24 mouse cellular contexts compared by ENCODE assay signal in the genomic region with DNA sequence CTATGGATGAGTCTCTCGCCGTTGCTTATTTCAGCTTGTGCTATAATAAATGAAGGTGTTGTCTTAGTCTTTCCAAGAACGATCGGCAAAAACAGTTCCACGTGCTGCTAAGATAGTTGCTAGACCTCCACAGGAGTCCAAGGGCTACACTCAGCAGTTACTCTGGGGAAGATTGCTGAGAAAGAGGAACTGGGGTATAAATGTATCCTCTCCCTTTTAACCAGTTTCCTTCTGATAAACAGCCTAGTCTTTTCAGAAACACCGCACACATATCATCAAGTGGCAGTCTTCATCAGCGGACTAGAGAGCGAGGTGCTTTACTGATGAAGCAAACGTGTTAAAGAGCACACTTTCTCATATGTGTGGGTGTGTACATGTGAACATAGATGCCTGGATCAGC. TPM values are rescaled to one million over a fixed set of nuclear protein-coding genes. Genes with fewer than 3 reads are reported as not detected.
DNase-seq lines count a peak whose midpoint lies in the region; ATAC-seq and TF ChIP-seq lines count a peak whose summit lies in the region.
"Had no signal": no experiment of that assay in that cellular context is flagged by ENCODE, and none has a peak within 500 bp of the region (broad histone marks: within the 10 kb centered on the region; RNA-seq: fewer than 3 reads in every experiment).

No protein-coding gene starts in this region.

- H3K4me3 ChIP-seq in G1E (ENCODE audit: low read depth, low read length) = no peak overlapping the region
- H3K4me3 ChIP-seq in MEL (ENCODE audit: control insufficient read depth in 1 of 2, insufficient read depth in 1 of 2, low read depth in 2 of 2, low read length in 2 of 2) = peak overlapping the region in 1 of 2 experiments; percentile 39; a peak in 2 of 4 replicates
- H3K4me3 ChIP-seq in liver, postnatal 0 days (ENCODE audit: low read depth, low read length) = no peak overlapping the region
- no peak overlapping the region for H3K4me3 ChIP-seq in forebrain, embryonic 10.5 days
- H3K4me3 ChIP-seq in kidney, embryonic 15.5 days (replicated peaks) = no peak overlapping the region
- H3K4me3 ChIP-seq: heart, adult 2 months; heart, embryonic 10.5 days; heart, embryonic 13.5 days; hindbrain, embryonic 12.5 days; hindbrain, embryonic 15.5 days had no signal

- peaks cover 86% of the 10 kb centered on the region for H3K36me3 ChIP-seq in G1E (replicated peaks)
- peaks cover 18 to 41% of the 10 kb centered on the region in 2 experiments for H3K36me3 ChIP-seq in MEL (ENCODE audit: control insufficient read depth in 1 of 2, insufficient read depth in 2 of 2, low read length in 2 of 2)
- H3K36me3 ChIP-seq in liver, postnatal 0 days (replicated peaks; ENCODE audit: insufficient read depth, low read length) = peaks cover 48% of the 10 kb centered on the region
- peaks cover 60% of the 10 kb centered on the region for H3K36me3 ChIP-seq in forebrain, embryonic 10.5 days (replicated peaks)
- peaks cover 65% of the 10 kb centered on the region for H3K36me3 ChIP-seq in kidney, embryonic 15.5 days

- H3K4me2 ChIP-seq in liver, postnatal 0 days (ENCODE audit: low read depth, low read length) = no peak overlapping the region
- no peak overlapping the region for H3K4me2 ChIP-seq in kidney, embryonic 15.5 days
- H3K4me2 ChIP-seq: heart, embryonic 13.5 days; hindbrain, embryonic 12.5 days; hindbrain, embryonic 15.5 days had no signal

- H3K4me1 ChIP-seq in G1E (ENCODE audit: insufficient read depth, low read depth, low read length) (peaks cover 15% of the 10 kb centered on the region), MEL (ENCODE audit: control insufficient read depth in 1 of 2, insufficient read depth in 2 of 2, low read length in 2 of 2) (peaks cover 11 to 15% of the 10 kb centered on the region in 2 experiments; a peak in 3 of 4 replicates)
- H3K4me1 ChIP-seq in liver, postnatal 0 days (ENCODE audit: insufficient read depth) = peaks cover 6% of the 10 kb centered on the region; the same call in 1 of the 2 replicates
- H3K4me1 ChIP-seq in forebrain, embryonic 10.5 days = no peaks in the 10 kb centered on the region
- no peaks in the 10 kb centered on the region for H3K4me1 ChIP-seq in kidney, embryonic 15.5 days
- H3K4me1 ChIP-seq: heart, embryonic 10.5 days; heart, embryonic 13.5 days; hindbrain, embryonic 12.5 days had no signal

- H3K27me3 ChIP-seq in G1E (ENCODE audit: insufficient read depth, low read length) (no peaks in the 10 kb centered on the region), MEL (ENCODE audit: control insufficient read depth in 1 of 2, insufficient read depth in 2 of 2, low read length in 2 of 2) (no peaks in the 10 kb centered on the region)
- no peaks in the 10 kb centered on the region for H3K27me3 ChIP-seq in liver, postnatal 0 days (ENCODE audit: insufficient read depth, low read length)
- no peaks in the 10 kb centered on the region for H3K27me3 ChIP-seq in forebrain, embryonic 10.5 days (ENCODE audit: poor library complexity, severe bottlenecking)
- H3K27me3 ChIP-seq in kidney, embryonic 15.5 days = no peaks in the 10 kb centered on the region
- H3K27me3 ChIP-seq: heart, embryonic 13.5 days; hindbrain, embryonic 12.5 days; hindbrain, embryonic 15.5 days had no signal

- no peak for TF ChIP-seq RAD21 in MEL (IDR thresholded peaks at IDR 0.05; ENCODE audit: low read depth, low read length)

- H3K9me3 ChIP-seq in G1E (replicated peaks) (no peaks in the 10 kb centered on the region), MEL (replicated peaks; ENCODE audit: insufficient read depth, low read length) (no peaks in the 10 kb centered on the region)
- no peaks in the 10 kb centered on the region for H3K9me3 ChIP-seq in liver, postnatal 0 days (ENCODE audit: low read length)
- no peaks in the 10 kb centered on the region for H3K9me3 ChIP-seq in forebrain, embryonic 10.5 days
- H3K9me3 ChIP-seq in kidney, embryonic 15.5 days (replicated peaks) = no peaks in the 10 kb centered on the region
- H3K9me3 ChIP-seq: heart, embryonic 10.5 days; heart, embryonic 13.5 days; hindbrain, embryonic 12.5 days; hindbrain, embryonic 15.5 days had no signal

- peak overlapping the region; percentile 99 for H3K27ac ChIP-seq in MEL (ENCODE audit: control insufficient read depth, low read depth, low read length)
- no peak overlapping the region for H3K27ac ChIP-seq in liver, postnatal 0 days (ENCODE audit: low read depth)
- H3K27ac ChIP-seq in forebrain, embryonic 10.5 days = no peak overlapping the region
- H3K27ac ChIP-seq in kidney, embryonic 15.5 days = no peak overlapping the region
- H3K27ac ChIP-seq: heart, adult 2 months; heart, embryonic 10.5 days; heart, embryonic 13.5 days; hindbrain, embryonic 12.5 days; hindbrain, embryonic 15.5 days had no signal

- WGBS in liver, postnatal 0 days (ENCODE audit: insufficient replicate concordance) = 42% methylated on average over 9 of the region's 9 CpGs
- 96% methylated on average over 9 of the region's 9 CpGs for WGBS in forebrain, embryonic 10.5 days
- WGBS in kidney, embryonic 15.5 days = 92% methylated on average over 9 of the region's 9 CpGs

- ATAC-seq in G1E (ENCODE audit: extremely low read depth, insufficient number of reproducible peaks, low FRiP score, poor library complexity, severe bottlenecking) = peak; percentile 15; the same call in 1 of the 2 replicates
- peak; percentile 46 for ATAC-seq in granulocyte monocyte progenitor cell, adult 5-6 weeks (replicated peaks; ENCODE audit: poor library complexity, severe bottlenecking)
- peak; percentile 25; the same call in 1 of the 2 replicates for ATAC-seq in liver, postnatal 0 days
- no peak for ATAC-seq in kidney, embryonic 15.5 days (replicated peaks; ENCODE audit: low FRiP score)
- ATAC-seq: CD4-positive, CD25-positive, alpha-beta regulatory T cell, adult 4 months; forebrain, embryonic 14.5 days had no signal

- TF ChIP-seq CTCF in G1E (IDR thresholded peaks at IDR 0.05; ENCODE audit: low read depth, low read length) (no peak), MEL (IDR thresholded peaks at IDR 0.05 in 2 of 3, conservative IDR thresholded peaks at IDR 0.05 in 1 of 3; ENCODE audit: control insufficient read depth in 1 of 3, insufficient read depth in 1 of 3, low read depth in 2 of 3, low read length in 3 of 3, poor library complexity in 1 of 3, severe bottlenecking in 1 of 3) (no peak)
- no peak for TF ChIP-seq CTCF in liver, postnatal 0 days (IDR thresholded peaks at IDR 0.05; ENCODE audit: low read depth)

- peak in 1 of 2 experiments; percentile 40; a peak in 2 of 4 replicates for TF ChIP-seq POLR2A in MEL (IDR thresholded peaks at IDR 0.05; ENCODE audit: control insufficient read depth in 1 of 2, insufficient read depth in 1 of 2, low read depth in 1 of 2, low read length in 2 of 2, poor library complexity in 1 of 2)

- H3K9ac ChIP-seq in MEL (ENCODE audit: control insufficient read depth, low read depth, low read length, poor library complexity, severe bottlenecking) = peak overlapping the region; percentile 59
- H3K9ac ChIP-seq in liver, postnatal 0 days (replicated peaks) = no peak overlapping the region
- no peak overlapping the region for H3K9ac ChIP-seq in kidney, embryonic 15.5 days
- H3K9ac ChIP-seq: heart, embryonic 13.5 days; hindbrain, embryonic 12.5 days; hindbrain, embryonic 15.5 days had no signal

- peak; percentile 87 to 96 for TF ChIP-seq EP300 in MEL (IDR thresholded peaks at IDR 0.05; ENCODE audit: low read depth in 1 of 2, low read length in 2 of 2)
- no peak for TF ChIP-seq EP300 in liver, postnatal 0 days (IDR thresholded peaks at IDR 0.05; ENCODE audit: low read depth)

- peaks cover 25% of the 10 kb centered on the region for H3K79me2 ChIP-seq in MEL (ENCODE audit: control insufficient read depth, insufficient read depth, low read length, poor library complexity)

- DNase-seq in G1E (ENCODE audit: low spot score) (no peak), MEL (ENCODE audit: low read depth, low spot score) (peak; percentile 95)
- DNase-seq in liver, postnatal 0 days = no peak
- no peak for DNase-seq in forebrain, embryonic 10.5 days (ENCODE audit: extremely low spot score, low spot score)
- DNase-seq in embryo, embryonic 11 days = no peak
- no peak for DNase-seq in right cerebral cortex, postnatal 10 days (ENCODE audit: low spot score in 2 of 2)
- DNase-seq: adrenal gland, adult 2 months; adrenal gland, postnatal 14 days; cerebellum, adult 11 months; cerebellum, adult 2 months; cerebellum, adult 9-11 months; cerebellum, postnatal 25 days; gastrocnemius, postnatal 25 days; heart, adult 2 months; heart, postnatal 14 days; heart, postnatal 4 days had no signal

RNA-seq across cellular contexts. Expression of a gene that starts 7.3 kb away (rescaled TPM):
- total RNA-seq in G1E (2014; fragmentation: Nextera tagmentation) = 69.5 and 79.8 TPM in 2 replicates
- 47.7 and 49.9 TPM in 2 replicates for total RNA-seq in G1E (2017)
- polyA plus RNA-seq in G1E (2012) = 4.6 and 4.7 TPM in 2 replicates
- 26.5 and 30.1 TPM in 2 replicates for total RNA-seq in MEL (2012; rRNA removed)
- 10 to 100 TPM in 1 of 2 experiments, not detected in 1; 31.1 TPM for polyA plus RNA-seq in MEL (2012; ENCODE audit: insufficient read depth in 1 of 2, insufficient read length in 2 of 2, low read depth in 1 of 2, low replicate concordance in 2 of 2, missing spikeins in 1 of 2)
- total RNA-seq in granulocyte monocyte progenitor cell, adult 5-6 weeks (2014; fragmentation: Nextera tagmentation) = 43.0 and 44.0 TPM in 2 replicates
- total RNA-seq in granulocyte monocyte progenitor cell, adult 5-6 weeks (2017) = 36.1 and 40.2 TPM in 2 replicates
- polyA plus RNA-seq in liver, postnatal 0 days (2015; fragmentation: Nextera tagmentation; extraction: Ambion mirVana) = 13.0 and 15.5 TPM in 2 replicates
- 32.9 and 33.9 TPM in 2 replicates for polyA plus RNA-seq in forebrain, embryonic 10.5 days (2016; fragmentation: Nextera tagmentation; extraction: Ambion mirVana)
- 39.0 and 41.4 TPM in 2 replicates for polyA plus RNA-seq in kidney, embryonic 15.5 days (2015; fragmentation: Nextera tagmentation; extraction: Ambion mirVana)

RNA-seq across cellular contexts. Expression of a gene that starts 13.8 kb away (rescaled TPM):
- total RNA-seq in G1E (2014; fragmentation: Nextera tagmentation) (24.8 and 28.4 TPM in 2 replicates), G1E (2017) (58.9 and 74.1 TPM in 2 replicates), MEL (2012; rRNA removed) (24.3 and 26.9 TPM in 2 replicates)
- polyA plus RNA-seq in G1E (2012) (9.3 and 16.5 TPM in 2 replicates), MEL (2012; ENCODE audit: insufficient read depth in 1 of 2, insufficient read length in 2 of 2, low read depth in 1 of 2, low replicate concordance in 2 of 2, missing spikeins in 1 of 2) (100 to 1,000 TPM in 1 of 2 experiments, 10 to 100 TPM in 1; 27.0 to 330 TPM)
- 22.1 and 26.8 TPM in 2 replicates for total RNA-seq in granulocyte monocyte progenitor cell, adult 5-6 weeks (2014; fragmentation: Nextera tagmentation)
- total RNA-seq in granulocyte monocyte progenitor cell, adult 5-6 weeks (2017) = 51.4 and 61.2 TPM in 2 replicates
- 14.1 and 15.0 TPM in 2 replicates for polyA plus RNA-seq in liver, postnatal 0 days (2015; fragmentation: Nextera tagmentation; extraction: Ambion mirVana)
- 76.8 and 80.9 TPM in 2 replicates for polyA plus RNA-seq in forebrain, embryonic 10.5 days (2016; fragmentation: Nextera tagmentation; extraction: Ambion mirVana)
- 67.9 and 70.8 TPM in 2 replicates for polyA plus RNA-seq in kidney, embryonic 15.5 days (2015; fragmentation: Nextera tagmentation; extraction: Ambion mirVana)

RNA-seq across cellular contexts. Expression of a gene that starts 52.6 kb away (rescaled TPM):
- total RNA-seq in G1E (2014; fragmentation: Nextera tagmentation) = 27.1 and 63.6 TPM in 2 replicates
- total RNA-seq in G1E (2017) = 15.0 and 22.1 TPM in 2 replicates
- polyA plus RNA-seq in G1E (2012) = 23.8 and 24.6 TPM in 2 replicates
- total RNA-seq in MEL (2012; rRNA removed) = 7.3 and 7.9 TPM in 2 replicates
- polyA plus RNA-seq in MEL (2012; ENCODE audit: insufficient read depth in 1 of 2, insufficient read length in 2 of 2, low read depth in 1 of 2, low replicate concordance in 2 of 2, missing spikeins in 1 of 2) = 10 to 100 TPM in 1 of 2 experiments, not detected in 1; 15.4 TPM
- 20.1 and 27.7 TPM in 2 replicates for total RNA-seq in granulocyte monocyte progenitor cell, adult 5-6 weeks (2014; fragmentation: Nextera tagmentation)
- 11.1 and 12.5 TPM in 2 replicates for total RNA-seq in granulocyte monocyte progenitor cell, adult 5-6 weeks (2017)
- 15.2 and 17.2 TPM in 2 replicates for polyA plus RNA-seq in liver, postnatal 0 days (2015; fragmentation: Nextera tagmentation; extraction: Ambion mirVana)
- 39.4 and 39.5 TPM in 2 replicates for polyA plus RNA-seq in forebrain, embryonic 10.5 days (2016; fragmentation: Nextera tagmentation; extraction: Ambion mirVana)
- 22.0 and 22.5 TPM in 2 replicates for polyA plus RNA-seq in kidney, embryonic 15.5 days (2015; fragmentation: Nextera tagmentation; extraction: Ambion mirVana)
